Mouse (Mus musculus) urinary bladder, adult 18-20 months (tissue): Measurements from ENCODE around the gene Arxes2.
A peak's percentile ranks its signal among the peaks of the same experiment; 100 is the strongest.
"Not testable (repeated sequence)": the region's sequence is repeated elsewhere in the genome, so short reads cannot be mapped to it uniquely, and the experiment has no call there.

Experiments used
- DNase-seq, 2 experiments: peaks; one replicate each; pipeline ENCODE4 v3.0.0; 2022; ENCODE audit warnings: low spot score in 2 of 2, mixed read lengths in 2 of 2

The Arxes2 gene

DNA sequence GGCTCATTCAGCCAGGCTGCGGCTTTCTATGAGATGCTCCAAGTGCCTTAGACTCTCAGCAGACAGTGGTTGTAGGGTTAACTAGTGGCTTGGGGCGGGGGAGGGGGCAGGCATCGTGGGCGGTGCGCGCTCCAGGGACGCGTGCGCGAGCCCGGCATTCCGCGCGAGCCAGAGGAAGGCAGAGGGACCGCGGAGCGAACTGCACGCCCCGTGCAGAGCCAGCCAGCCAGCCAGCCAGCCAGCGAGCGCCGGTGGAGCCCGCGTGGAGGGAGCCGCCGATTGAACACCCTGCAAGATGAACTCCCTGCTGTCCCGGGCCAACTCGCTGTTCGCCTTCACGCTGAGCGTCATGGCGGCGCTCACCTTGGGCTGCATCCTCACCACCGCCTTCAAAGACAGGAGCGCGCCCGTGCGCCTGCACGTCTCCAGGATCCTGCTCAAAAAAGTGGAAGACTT is at the start of gene Arxes2:
Gene Arxes2 (plus strand): TSS at position 161 of the 456 bp plus-strand sequence.
- peak in 1 of 2 experiments; percentile 2 for DNase-seq

- DNase-seq, result no peak
Observed at GRCm38 (mm10) chrX:135948699-135949437, 44.8 kb upstream of the Arxes2 start.

- no peak for DNase-seq
Observed at GRCm38 (mm10) chrX:135956988-135957690, 36.5 kb upstream of the Arxes2 start.

- DNase-seq, result no peak
Observed at GRCm38 (mm10) chrX:135957691-135958081, 35.9 kb upstream of the Arxes2 start.

DNA sequence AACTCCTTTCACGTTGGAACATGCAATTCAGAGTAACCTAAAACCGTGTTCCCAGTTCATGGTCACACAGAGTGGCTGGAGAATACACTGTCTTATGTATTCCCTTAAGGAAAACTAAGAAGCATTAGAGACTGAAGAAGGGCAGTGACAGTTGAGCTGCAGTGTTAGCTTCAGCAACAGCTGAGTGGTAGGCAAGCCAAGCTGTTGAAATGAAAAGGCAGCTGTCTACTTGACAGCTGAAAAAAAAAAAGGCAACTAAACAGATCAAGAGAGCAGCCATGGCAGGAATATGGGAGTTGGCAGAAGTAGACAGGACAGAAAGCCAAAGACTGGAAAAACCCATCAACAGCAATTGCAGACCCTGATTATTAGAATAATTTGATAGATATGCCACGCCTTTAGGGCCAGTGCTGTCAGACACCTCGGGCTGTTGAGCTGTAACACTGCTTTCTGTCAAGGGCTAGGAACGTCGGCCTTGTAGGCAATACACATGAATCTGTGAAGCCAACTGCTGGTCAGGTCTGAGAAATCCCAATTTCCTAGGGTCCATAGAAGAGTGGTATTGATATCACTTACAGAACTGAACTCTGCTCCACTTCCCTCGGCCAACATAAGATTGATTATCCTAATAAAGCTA is 34.9 kb upstream of the Arxes2 start:
- no peak for DNase-seq

GRCm38 (mm10) chrX:135959536-135959935 is 34.1 kb upstream of the Arxes2 start:
- DNase-seq, result no peak

DNA sequence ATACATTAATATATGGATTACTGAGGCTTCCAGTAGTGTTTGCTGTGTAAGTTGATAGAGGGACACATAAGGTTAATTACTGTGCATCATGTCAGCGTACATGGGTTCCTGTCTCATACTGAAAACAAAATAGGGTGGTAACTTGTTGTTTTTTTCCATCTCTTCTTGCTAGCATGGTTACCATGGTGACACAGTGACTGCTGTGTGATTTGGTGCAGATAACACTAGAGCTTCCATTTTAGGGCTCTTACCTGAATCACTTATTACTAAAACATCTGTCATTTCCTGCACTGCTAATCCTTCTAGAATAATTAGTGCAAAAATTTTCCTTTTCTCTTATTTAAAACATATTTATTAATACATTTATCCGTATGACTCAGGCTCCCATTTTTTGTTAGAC is 31.3 kb upstream of the Arxes2 start:
- DNase-seq, result no peak

DNA sequence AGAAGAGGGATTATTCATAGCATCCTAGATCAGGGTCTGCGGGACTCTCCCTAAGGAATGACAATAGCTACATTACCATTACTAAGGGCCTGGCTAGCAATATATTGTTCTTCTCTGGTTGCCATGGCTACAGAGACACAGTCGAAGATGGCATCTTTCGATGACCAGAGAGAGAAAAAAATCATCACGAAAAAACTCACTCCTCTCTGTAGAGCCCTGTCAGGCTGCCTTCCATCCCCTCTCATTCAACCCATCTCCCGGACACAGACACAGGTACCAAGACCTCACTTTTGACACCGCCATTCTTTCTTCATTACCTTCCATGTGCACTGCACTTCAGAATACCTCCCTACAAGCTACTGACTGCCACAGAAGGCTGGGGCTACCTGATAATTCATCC is 30.5 kb upstream of the Arxes2 start:
- no peak for DNase-seq

GRCm38 (mm10) chrX:135963629-135964028 is 30.0 kb upstream of the Arxes2 start:
- peak in 1 of 2 experiments; percentile 2 for DNase-seq

DNA sequence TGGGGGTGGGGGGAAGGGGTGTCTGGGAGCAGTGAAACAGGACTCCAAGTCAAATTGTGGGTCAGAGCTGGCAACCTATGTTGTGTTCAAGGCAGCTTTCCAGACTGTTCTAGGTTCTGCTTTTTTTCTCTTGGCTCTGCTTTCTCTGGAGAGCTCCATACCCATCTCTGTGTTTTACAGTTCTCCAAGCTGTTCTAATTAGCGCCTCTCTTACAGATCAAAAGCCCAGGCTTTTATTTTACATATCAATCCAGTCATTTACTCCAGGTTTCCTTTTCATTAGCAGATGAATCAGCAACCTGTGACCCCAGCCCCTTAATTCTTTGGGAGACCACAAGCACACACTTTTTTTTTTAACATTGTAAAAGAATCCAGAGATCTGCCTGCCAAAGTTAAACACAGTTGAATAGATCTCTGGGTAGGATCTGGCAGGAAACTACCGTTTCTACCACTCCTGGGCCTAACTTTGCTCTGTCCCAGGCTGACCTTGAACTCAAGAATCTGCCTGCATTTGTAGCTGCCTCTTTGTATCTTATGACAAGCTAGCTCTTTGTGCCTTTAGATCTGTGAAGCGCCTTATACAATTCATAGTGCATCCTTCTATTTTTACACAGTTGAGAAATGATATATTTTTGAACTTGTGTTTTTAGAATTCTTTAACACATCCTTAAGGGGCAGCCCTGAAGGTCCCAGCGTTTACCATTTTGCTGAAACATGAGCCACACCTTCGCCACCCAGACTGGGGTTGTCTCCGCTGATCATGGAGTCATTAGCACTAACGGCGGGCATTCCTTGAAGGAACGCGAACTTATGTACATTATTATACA is 19.8 kb upstream of the Arxes2 start:
- DNase-seq, result no peak

DNA sequence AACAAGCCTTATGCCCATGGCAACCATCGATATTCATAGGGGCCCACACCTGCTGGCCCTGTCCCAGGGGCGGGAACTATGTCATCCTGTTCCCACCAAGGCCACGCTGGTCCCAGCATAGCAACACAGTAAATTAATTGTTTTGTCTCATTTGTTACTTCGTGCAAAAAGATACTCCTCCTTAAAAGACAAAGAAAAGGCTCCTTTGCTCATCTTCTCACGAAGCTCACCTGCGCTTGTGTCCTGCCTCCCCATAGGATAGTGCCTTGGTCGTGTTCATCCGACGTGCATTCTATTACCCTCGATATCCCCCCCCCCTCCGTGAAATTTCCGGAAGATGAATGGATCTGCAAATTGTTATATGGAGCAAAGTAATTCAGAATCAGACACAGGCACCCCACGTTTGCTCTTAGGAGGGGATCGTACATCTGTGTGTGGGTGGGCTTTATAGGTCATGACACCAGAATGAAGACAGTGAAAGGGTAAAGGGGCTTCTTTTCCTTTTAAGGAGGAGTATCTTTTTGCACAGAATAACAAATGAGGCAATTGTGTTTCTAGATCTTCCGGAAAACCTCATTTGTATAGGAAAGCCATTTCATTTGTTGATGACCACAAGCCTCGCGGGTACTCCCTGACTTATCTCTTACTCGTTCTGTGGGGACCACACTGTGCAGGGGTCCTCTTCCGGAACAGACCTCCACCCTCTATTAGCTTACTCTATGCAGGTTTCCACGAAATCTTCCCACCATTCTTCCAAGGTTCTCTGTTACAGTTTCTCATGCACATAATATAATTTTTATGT is 19.0 kb upstream of the Arxes2 start:
- no peak for DNase-seq

DNA sequence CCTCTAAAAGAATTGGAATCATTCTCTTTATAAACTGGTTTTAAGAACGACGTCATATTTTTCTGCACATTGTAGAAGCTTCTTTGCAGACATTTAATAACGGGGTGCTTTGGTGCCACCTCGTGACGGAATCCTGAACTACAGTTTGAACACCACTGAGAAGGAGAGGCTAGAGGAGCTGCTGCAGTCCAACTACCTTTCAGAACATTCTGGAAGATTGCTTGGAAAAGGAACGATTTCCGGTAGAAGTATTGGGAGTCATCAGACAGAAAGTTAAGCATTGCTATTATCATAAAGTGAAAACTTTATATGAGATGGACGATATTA is 18.4 kb upstream of the Arxes2 start:
- peak; percentile 45 to 46 for DNase-seq

- no peak for DNase-seq
Observed at GRCm38 (mm10) chrX:135984539-135985260, 8.9 kb upstream of the Arxes2 start.

- DNase-seq, result no peak
Observed at GRCm38 (mm10) chrX:135986267-135986666, 7.4 kb upstream of the Arxes2 start.

DNA sequence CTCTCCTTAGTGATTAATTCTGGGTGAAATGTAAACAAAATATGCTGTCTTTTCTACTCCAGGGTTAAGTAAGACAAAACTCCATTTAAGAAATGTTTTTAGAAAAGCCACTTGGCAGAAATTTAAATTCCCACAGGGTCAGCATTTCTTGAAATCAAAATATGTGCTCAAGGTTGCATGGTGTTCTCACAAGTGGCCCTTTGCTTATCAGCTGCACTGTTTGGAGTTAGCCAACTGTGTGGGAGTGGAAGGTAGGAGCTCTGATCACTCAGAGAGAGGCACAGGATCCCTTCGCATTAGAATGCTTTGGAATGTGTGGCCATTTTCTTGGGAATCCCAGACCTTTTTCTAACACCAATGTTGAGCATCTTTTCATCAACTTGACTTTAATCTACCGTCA is 3.0 kb upstream of the Arxes2 start:
- DNase-seq, result no peak

- not testable (repeated sequence) for DNase-seq
Observed at GRCm38 (mm10) chrX:135993192-135993594, 431 bp upstream of the Arxes2 start.

GRCm38 (mm10) chrX:136007199-136007843 is 13.7 kb downstream of the Arxes2 start:
- DNase-seq, result no peak

- DNase-seq, result no peak
Observed at GRCm38 (mm10) chrX:136014392-136014791, 20.8 kb downstream of the Arxes2 start.

- no peak for DNase-seq
Observed at GRCm38 (mm10) chrX:136030331-136030730, 36.7 kb downstream of the Arxes2 start.
